Mouse (Mus musculus): ENCODE results near the gene Cfap44. TPM values are rescaled to one million over a fixed set of nuclear protein-coding genes. Genes with fewer than 3 reads are reported as not detected.

Gene Cfap44
- polyA plus RNA-seq, 2 experiments: 0.47 to 0.66 TPM

DNA sequence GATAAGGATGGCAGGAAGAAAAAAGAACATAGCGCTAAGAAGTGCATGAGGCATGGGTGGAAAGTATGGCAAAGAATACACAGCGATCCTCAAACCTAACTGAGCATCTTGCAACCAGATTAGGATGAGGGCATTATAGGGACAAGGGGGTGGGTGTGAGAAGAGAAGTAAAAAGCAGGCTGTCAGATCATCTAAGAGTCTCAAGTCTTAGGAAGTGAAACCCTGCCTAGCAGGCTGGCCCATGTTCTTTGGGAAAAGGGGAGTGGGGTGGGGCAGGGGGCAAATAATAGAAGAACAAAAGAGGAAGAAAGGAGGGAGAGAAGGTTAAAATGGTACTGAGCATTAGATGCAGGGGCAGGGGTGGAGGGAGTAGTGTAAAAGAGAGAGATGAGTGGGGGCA lies 64.2 kb downstream of the Cfap44 start:
- 91% methylated on average over 2 of the region's 2 CpGs for WGBS
- H3K4me2 ChIP-seq (replicated peaks; ENCODE audit: low read depth, low read length, severe bottlenecking): no peak overlapping the region
- no peaks in the 10 kb centered on the region for H3K36me3 ChIP-seq (ENCODE audit: control insufficient read depth, insufficient read depth, low read length)
- no peak overlapping the region for H3K27ac ChIP-seq (replicated peaks; ENCODE audit: low read depth, low read length)
- TF ChIP-seq POLR2A (IDR thresholded peaks at IDR 0.05; ENCODE audit: borderline replicate concordance, extremely low read depth, insufficient read depth, insufficient read length): no peak
- H3K9me3 ChIP-seq (ENCODE audit: control insufficient read depth, low read length): no peaks in the 10 kb centered on the region
- H3K4me3 ChIP-seq (replicated peaks; ENCODE audit: low read length): no peak overlapping the region
- H3K27me3 ChIP-seq (ENCODE audit: control insufficient read depth, insufficient read depth, low read length): no peaks in the 10 kb centered on the region
- DNase-seq (ENCODE audit: low spot score): no peak
- no peak for ATAC-seq (ENCODE audit: low FRiP score, low read depth)
- no peak overlapping the region for H3K9ac ChIP-seq (ENCODE audit: low read depth, low read length, severe bottlenecking)
- H3K4me1 ChIP-seq (ENCODE audit: control insufficient read depth, insufficient read depth, low read length): no peaks in the 10 kb centered on the region

DNA sequence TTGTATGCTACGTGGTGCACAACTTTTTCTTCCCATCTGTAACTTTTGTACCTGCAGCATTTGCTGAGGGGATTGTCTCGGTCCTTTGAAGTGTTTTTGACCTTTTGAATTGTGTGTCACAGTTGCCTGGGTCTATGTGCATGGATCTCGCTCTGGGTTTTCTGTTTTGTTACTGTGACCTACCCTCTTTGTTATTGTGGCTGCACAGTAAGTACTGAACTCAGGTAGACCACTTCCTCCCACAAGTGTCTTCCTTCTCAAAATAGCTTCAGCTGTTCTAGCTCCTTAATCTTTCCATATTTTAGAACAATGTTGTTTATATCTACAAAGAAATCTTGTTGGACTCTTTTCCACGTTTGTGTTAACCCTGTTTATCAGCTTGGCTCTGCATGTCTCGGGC lies 66.3 kb downstream of the Cfap44 start:
- H3K4me1 ChIP-seq (ENCODE audit: control insufficient read depth, insufficient read depth, low read length): no peaks in the 10 kb centered on the region
- ATAC-seq (ENCODE audit: low FRiP score, low read depth) (no peak), DNase-seq (ENCODE audit: low spot score) (no peak)
- no peak overlapping the region for H3K9ac ChIP-seq (ENCODE audit: low read depth, low read length, severe bottlenecking)
- no peaks in the 10 kb centered on the region for H3K27me3 ChIP-seq (ENCODE audit: control insufficient read depth, insufficient read depth, low read length)
- 80% methylated on average over 5 of the region's 5 CpGs for WGBS
- no peaks in the 10 kb centered on the region for H3K36me3 ChIP-seq (ENCODE audit: control insufficient read depth, insufficient read depth, low read length)
- no peak overlapping the region for H3K27ac ChIP-seq (replicated peaks; ENCODE audit: low read depth, low read length)
- H3K4me3 ChIP-seq (replicated peaks; ENCODE audit: low read length): no peak overlapping the region
- TF ChIP-seq POLR2A (IDR thresholded peaks at IDR 0.05; ENCODE audit: borderline replicate concordance, extremely low read depth, insufficient read depth, insufficient read length): no peak
- H3K4me2 ChIP-seq (replicated peaks; ENCODE audit: low read depth, low read length, severe bottlenecking): no peak overlapping the region
- H3K9me3 ChIP-seq (ENCODE audit: control insufficient read depth, low read length): no peaks in the 10 kb centered on the region

DNA sequence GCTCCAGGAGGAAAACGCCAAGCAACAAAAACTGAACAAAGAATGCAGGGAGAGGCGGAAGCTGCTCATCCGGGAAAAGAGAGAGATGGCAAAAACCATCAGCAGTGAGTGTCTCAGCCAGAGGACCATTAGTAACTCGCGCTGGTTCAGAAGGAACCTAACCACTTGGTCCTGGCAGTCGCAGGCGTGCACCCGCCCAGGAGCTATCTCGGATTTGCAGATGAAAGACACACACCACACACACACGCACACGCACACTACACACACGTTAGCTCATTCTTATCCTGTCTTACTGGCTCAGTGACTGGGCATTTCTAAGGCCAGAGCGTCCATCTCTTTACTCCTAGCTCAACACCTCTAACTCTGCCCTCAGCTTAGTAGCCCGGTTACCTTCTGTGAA lies 80.7 kb downstream of the Cfap44 start:
- no peak overlapping the region for H3K4me3 ChIP-seq (replicated peaks; ENCODE audit: low read length)
- no peak overlapping the region for H3K27ac ChIP-seq (replicated peaks; ENCODE audit: low read depth, low read length)
- H3K9ac ChIP-seq (ENCODE audit: low read depth, low read length, severe bottlenecking): no peak overlapping the region
- no peak overlapping the region for H3K4me2 ChIP-seq (replicated peaks; ENCODE audit: low read depth, low read length, severe bottlenecking)
- no peaks in the 10 kb centered on the region for H3K9me3 ChIP-seq (ENCODE audit: control insufficient read depth, low read length)
- DNase-seq (ENCODE audit: low spot score): no peak
- no peaks in the 10 kb centered on the region for H3K27me3 ChIP-seq (ENCODE audit: control insufficient read depth, insufficient read depth, low read length)
- 0 out of 2 replicates have a peak, but pooled peaks cover 3% of the 10 kb centered on the region for H3K36me3 ChIP-seq (ENCODE audit: control insufficient read depth, insufficient read depth, low read length)
- TF ChIP-seq POLR2A (IDR thresholded peaks at IDR 0.05; ENCODE audit: borderline replicate concordance, extremely low read depth, insufficient read depth, insufficient read length): no peak
- no peaks in the 10 kb centered on the region for H3K4me1 ChIP-seq (ENCODE audit: control insufficient read depth, insufficient read depth, low read length)
- 87% methylated on average over 14 of the region's 14 CpGs for WGBS
- ATAC-seq (ENCODE audit: low FRiP score, low read depth): no peak

DNA sequence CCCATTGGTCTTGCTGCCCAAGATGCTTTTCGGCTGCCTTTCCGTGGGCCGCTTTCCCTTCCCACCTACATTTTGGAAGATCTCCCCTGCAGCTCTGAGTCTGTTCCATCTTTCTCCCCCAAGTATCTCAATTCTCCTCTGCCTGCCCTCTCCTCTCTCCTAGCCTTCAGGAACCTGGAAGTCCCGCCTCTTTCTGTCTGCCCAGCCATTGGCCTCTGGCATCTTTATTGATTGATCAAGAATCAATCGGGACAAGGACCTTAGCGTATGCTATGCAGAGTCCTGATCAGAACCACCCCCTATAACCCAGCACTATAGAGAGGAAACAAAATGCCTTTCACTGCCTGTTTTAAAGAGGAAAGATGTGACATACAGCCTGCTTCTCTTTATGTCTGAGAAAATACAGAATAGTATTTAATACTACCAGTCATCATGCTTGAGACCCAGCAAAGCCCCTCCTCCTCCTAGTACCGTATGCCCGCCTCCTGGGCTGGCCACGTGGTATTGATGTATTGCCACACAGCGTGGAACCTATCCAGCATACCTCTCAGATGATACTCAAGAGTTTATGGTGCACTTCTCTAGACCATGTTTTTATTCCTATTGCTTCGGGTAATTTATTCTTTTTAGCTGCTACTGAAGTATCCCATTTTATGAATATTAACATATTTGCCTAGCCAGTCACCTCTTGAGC lies 81.2 kb downstream of the Cfap44 start:
- H3K4me3 ChIP-seq (replicated peaks; ENCODE audit: low read length): no peak overlapping the region
- no peak for TF ChIP-seq POLR2A (IDR thresholded peaks at IDR 0.05; ENCODE audit: borderline replicate concordance, extremely low read depth, insufficient read depth, insufficient read length)
- no peaks in the 10 kb centered on the region for H3K9me3 ChIP-seq (ENCODE audit: control insufficient read depth, low read length)
- no peak overlapping the region for H3K4me2 ChIP-seq (replicated peaks; ENCODE audit: low read depth, low read length, severe bottlenecking)
- H3K27ac ChIP-seq (replicated peaks; ENCODE audit: low read depth, low read length): no peak overlapping the region
- WGBS: 83% methylated on average over 11 of the region's 11 CpGs
- ATAC-seq (ENCODE audit: low FRiP score, low read depth): no peak
- no peak overlapping the region for H3K9ac ChIP-seq (ENCODE audit: low read depth, low read length, severe bottlenecking)
- no peak for DNase-seq (ENCODE audit: low spot score)
- peaks cover 1% of the 10 kb centered on the region for H3K4me1 ChIP-seq (ENCODE audit: control insufficient read depth, insufficient read depth, low read length)
- H3K36me3 ChIP-seq (ENCODE audit: control insufficient read depth, insufficient read depth, low read length): 0 out of 2 replicates have a peak, but pooled peaks cover 3% of the 10 kb centered on the region
- H3K27me3 ChIP-seq (ENCODE audit: control insufficient read depth, insufficient read depth, low read length): no peaks in the 10 kb centered on the region

DNA sequence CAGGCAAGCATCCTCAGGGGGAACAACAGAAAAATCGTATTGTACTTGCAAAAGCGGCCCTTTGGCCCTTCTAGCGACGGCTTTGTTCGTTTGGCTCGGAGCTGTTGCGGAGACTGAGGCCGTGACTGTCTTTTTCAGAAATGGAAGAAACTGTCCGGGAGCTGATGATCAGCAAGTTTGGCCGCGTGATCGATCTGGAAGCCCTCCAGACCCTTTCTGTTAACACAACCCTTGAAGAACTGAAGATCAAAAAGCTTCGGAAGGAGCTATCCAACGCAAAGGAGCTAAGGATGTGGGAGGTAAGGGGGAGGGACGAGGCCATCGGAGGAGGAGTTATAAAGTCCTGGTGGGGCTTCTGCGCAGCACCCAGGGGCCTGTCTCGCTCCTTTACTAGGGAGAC lies 84.2 kb downstream of the Cfap44 start:
- Histone ChIP-seq H3K9me3 (ENCODE audit: control insufficient read depth, low read length) (no peaks in the 10 kb centered on the region), H3K27me3 (ENCODE audit: control insufficient read depth, insufficient read depth, low read length) (no peaks in the 10 kb centered on the region), H3K4me1 (ENCODE audit: control insufficient read depth, insufficient read depth, low read length) (peaks cover 6% of the 10 kb centered on the region), H3K36me3 (ENCODE audit: control insufficient read depth, insufficient read depth, low read length) (peaks cover 18% of the 10 kb centered on the region), H3K9ac (ENCODE audit: low read depth, low read length, severe bottlenecking) (no peak overlapping the region), H3K27ac (replicated peaks; ENCODE audit: low read depth, low read length) (no peak overlapping the region), H3K4me2 (replicated peaks; ENCODE audit: low read depth, low read length, severe bottlenecking) (no peak overlapping the region), H3K4me3 (replicated peaks; ENCODE audit: low read length) (no peak overlapping the region)
- ATAC-seq (ENCODE audit: low FRiP score, low read depth): no peak
- WGBS: 34% methylated on average over 18 of the region's 18 CpGs
- DNase-seq (ENCODE audit: low spot score): no peak
- TF ChIP-seq POLR2A (IDR thresholded peaks at IDR 0.05; ENCODE audit: borderline replicate concordance, extremely low read depth, insufficient read depth, insufficient read length): no peak
